Mouse (Mus musculus) cerebellum, adult 8-10 months (tissue): ENCODE measurements around the gene Foxk2.

Experiments
- DNase-seq: peaks from one replicate; pipeline ENCODE4 v3.0.0; 2022

The Foxk2 gene

DNA sequence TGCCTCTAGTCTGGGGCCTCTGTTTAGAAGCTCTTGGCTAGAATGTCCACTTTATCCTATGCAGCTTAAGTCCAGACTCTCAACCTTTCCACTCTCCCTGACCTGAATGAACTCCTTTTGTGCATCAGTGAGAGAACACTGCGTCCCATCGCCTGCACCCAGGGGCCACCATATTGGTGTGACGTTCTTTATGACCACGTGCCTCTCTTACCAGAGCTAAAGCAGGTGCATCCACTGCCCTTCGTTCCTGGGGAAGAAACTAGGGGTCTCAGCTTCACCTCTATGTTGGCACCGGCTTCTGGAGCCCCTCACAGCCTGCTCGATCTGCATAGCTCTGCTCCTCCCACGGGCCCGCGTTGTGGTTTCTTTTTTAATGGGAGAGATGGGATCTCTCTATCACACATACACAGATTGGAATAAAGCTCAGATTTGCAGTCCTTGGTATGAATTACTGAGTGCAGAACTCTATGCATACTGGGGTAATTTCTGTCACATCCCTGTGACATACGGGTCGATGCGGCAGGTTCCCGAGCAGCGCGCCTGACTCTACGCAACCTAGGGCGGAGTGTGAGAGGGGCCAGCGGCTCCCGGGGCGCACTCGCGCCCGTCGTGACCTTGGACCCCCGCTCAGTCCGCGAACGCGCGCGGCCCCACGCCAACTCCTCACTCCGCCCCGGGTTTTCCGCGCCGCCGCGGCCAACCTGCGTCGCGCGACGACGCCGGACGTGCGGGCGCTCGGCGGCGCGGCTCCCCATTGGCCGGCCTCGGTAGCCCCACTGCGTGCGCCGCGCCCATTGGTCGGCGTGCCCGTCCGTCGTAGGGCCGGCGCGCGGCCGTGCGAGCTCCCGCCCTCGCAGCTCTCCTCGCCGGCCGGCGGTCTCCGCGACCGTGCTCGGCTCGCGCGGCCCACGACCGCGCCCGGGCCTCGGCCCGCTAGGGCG is at the start of gene Foxk2:
TSS of gene Foxk2 (plus strand) at position 831 of the 941 bp plus-strand sequence.
- DNase-seq, result peak; percentile 90

- DNase-seq, result no peak
These were observed 43.0 kb upstream of the Foxk2 start for GRCm38 (mm10) chr11:121216831-121217230.

DNA sequence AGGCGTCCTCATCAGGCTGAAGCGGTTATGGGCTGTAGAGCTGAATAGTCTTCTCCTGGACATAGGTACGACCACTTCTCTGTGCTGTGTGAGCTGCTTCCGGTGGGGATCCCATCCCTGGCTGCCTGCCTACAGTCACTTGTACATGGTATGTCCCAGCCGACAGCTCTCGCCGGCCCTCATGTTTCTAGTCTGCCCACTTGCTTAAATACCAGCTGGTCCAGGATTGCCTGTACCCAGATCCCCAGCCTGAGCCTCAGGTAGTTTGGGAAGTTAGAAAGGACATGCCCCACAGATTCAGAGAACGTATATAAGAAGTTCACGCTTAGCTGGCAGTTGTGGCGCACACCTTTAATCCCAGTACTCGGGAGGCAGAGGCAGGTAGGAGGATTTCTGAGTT is 40.0 kb upstream of the Foxk2 start:
- DNase-seq, result no peak

DNA sequence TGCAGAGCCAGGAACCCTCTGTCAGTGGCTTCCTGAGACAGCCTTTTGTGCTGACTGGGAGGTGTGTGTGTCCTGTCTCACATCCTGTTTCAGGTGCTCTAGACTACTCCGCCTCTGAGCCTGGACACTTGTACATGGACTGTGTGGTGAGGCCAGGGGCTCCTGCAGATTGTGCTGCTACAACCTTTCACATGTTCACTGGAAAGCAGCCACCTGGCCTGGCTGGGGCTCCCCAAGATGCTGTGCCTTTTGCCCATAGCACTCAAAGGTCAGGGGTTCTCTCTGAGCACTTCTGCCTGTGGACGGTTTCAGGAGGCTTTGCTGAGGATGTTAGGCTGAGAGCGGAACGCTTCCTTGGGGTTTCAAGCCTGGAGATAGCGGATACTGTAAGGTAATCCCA is 39.0 kb upstream of the Foxk2 start:
- DNase-seq, result no peak

DNA sequence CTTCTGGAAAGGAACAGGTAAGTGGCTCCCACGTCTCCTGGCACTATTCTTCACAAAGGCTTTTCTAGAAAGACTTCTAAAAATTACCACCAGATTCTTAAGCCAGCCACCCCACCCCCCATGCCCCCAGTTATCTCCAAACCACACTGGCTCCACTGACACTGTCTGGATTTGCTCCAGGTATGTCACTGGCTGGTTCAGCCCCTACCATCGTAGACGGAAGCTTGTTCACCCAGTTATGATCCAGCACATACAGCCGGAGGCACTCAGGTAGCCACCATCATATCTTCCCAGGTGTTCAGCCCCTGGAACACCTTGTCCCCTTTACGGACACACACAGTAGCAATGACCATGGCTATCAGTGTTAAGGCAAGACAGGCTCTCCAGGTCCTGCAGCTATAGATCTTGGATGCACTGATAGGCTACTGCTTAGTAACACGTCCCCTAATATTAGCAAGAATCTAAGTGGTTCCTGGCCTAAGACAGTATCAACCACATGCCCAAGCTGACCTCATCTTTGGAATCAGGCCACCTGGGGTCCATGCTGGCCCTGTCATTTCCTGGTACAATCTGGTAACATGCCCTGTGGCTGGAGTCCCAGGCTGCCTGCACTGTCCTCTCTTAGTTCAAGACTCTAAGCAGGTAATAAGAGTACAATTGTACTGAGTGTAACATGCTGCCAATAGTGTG is 38.3 kb upstream of the Foxk2 start:
- DNase-seq, result peak; percentile 57

- no peak for DNase-seq
These were observed 31.4 kb upstream of the Foxk2 start for GRCm38 (mm10) chr11:121228129-121229017.

- DNase-seq, result peak; percentile 71
These were observed 30.8 kb upstream of the Foxk2 start, which contains the start of gene Cybc1 for GRCm38 (mm10) chr11:121229018-121229439. Gene Cybc1, minus strand, starts transcription at chr11:121229322.

DNA sequence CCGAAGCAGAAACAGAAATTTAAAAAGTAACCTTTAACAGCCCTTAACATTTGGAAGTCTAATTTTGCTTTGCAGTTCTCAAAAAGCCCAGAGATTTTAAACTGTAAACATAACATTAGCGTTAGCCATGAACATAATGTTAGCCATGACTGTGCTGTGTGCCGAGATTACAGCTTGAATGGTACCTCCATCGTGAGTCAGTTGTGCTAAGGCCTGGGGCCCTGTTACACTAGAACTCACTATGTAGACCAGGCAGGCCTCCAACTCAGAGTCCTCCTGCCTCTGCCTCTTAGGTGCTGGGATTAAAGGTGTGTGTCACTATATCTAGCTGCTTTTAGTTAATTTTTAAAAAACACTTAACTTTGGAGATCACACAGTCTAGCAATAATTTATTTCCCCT is 28.6 kb upstream of the Foxk2 start:
- DNase-seq, result no peak

- no peak for DNase-seq
These were observed 28.0 kb upstream of the Foxk2 start for GRCm38 (mm10) chr11:121231628-121232291.

DNA sequence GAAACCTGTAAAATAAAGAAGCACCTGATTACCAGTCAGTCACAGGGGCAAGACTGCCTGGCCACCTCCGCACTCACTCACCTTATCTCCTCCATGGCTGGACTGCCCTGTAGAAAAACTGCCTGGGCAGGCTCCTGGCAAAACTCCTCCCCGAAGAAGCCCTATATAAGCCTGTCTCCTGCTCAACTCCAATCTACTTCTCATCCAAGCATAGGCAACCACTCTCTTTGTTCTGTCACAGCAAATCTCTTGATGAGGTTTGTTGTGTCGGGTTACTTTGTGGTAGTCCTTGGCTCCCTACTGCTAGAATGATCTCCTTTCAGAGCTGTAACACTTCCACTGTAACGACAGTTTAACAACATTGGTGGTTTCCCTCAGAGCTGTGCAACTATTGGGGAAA is 27.1 kb upstream of the Foxk2 start:
- DNase-seq, result no peak

- peak; percentile 42 for DNase-seq
These were observed 24.1 kb upstream of the Foxk2 start for GRCm38 (mm10) chr11:121235475-121236238.

DNA sequence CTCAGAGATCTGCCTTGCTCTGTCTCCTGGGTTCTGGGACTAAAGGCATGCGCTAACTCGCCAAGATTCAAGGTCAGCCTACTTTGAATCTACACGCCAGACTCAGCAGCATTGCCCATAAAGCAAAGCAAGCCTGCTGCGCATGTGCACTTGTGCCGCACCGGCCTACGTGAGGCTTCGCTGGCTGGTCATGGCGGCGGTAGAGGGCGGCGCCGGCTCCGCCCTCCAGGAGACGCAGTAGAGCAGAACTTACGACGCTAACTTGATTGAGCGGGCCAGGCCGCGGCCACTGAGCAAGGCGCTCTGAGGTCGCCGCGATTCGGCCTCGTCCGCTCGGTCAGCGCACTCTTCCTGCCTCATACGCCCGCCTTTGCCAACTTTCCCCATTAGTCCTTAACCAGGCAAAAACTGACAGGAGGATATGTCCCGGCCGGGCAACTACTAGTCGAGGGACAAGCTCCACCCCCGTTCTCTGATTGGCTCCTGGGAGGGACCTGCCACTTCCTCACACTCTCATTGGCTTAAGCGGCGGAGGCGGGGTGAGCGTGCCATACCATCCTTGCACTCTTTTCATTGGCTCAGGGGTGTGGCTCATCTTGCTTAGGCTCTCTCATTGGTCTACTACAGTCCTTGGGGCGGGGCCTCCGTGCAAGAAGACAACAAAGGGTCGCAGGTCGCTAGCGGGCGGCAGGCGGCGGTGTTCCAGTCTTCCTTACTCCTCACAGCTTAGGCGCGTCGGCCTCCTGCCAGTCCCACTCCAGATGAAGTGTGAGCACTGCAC is 23.0 kb upstream of the Foxk2 start, which contains the start of gene Narf:
TSS of gene Narf (plus strand) at position 690 of the 781 bp plus-strand sequence.
- DNase-seq, result peak; percentile 99

DNA sequence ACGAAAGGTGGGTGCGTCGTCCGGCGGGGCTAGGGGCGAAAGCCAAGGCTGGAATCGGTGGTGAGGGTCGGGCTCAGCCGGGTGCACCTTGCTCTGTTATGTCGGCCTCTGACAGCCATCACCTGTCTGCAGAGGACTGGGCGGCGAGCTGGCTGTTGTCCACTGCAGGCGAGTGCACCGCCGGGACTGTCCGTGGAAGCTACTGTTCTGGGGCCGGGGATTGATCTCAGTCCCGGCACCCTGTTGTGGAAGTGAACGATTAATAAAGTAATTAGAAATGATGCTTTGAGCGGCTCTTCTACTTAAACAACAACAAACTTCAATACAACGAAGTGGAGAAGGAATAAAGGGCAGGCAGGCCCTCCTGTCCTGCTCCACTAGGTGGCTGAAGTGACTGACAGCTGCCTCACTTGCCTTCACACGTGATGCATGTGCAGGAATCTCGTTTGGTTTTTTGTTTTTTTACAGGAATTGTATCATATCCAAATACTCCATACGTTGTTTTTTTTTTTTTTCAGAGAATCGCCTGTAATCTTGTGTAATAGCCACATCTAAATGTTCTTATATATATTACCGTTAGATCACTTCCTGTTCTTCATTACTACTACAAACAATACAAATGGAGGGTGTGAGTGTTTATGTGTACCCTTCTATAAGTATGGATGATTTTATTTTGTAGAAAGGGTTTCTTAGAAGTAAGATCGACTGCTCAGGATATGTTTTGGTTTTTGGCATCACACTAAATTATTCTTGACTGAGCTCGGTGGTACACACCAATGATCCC is 22.3 kb upstream of the Foxk2 start:
- DNase-seq, result no peak

GRCm38 (mm10) chr11:121239669-121240068 is 20.1 kb upstream of the Foxk2 start:
- DNase-seq, result no peak

GRCm38 (mm10) chr11:121250196-121250595 is 9.6 kb upstream of the Foxk2 start:
- DNase-seq, result no peak

DNA sequence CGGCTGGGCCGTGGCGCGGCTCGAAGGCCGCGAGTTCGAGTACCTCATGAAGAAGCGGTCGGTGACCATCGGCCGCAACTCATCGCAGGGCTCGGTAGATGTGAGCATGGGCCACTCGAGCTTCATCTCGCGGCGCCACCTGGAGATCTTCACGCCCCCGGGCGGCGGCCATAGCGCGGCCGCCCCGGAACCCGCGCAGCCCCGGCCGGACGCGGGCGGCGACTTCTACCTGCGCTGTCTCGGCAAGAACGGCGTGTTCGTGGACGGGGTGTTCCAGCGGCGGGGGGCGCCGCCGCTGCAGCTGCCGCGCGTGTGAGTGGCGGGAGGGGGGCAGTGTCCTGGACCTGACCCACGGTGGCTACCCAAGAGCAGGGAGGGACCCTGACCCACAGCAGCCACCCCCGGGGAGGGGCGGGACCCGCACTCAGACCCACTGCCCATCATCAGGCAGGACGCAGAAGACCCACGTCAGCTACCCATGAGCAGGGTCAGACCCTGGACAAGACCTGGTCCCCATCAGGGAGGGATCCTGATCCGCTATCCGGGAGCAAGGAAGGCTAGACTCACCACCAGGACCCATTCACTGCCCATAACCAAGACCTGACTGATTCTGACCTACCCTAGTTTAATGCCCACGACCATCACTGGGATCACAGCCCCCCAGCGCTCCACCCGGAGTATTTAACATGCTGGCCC is 569 bp downstream of the Foxk2 start:
- peak; percentile 47 for DNase-seq

DNA sequence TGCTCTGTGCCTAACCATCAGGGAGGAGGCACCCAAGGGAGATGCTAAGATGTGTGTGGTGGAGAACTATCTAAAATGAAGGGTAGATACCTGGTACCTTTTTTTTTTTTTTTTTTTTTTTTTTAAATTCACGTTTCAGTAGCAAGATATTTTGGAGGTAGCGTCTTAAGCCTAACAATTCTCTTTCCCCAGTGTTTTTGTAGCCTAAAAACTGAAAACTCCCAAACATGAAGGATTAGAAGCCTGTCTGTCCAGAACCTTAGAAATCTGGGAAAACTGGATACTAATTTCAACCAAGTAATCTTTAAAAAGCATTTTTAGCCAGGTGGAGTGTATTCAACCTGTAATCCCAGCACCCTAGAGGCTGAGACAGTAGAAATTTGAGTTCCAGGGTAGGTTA is 1.3 kb downstream of the Foxk2 start:
- no peak for DNase-seq

DNA sequence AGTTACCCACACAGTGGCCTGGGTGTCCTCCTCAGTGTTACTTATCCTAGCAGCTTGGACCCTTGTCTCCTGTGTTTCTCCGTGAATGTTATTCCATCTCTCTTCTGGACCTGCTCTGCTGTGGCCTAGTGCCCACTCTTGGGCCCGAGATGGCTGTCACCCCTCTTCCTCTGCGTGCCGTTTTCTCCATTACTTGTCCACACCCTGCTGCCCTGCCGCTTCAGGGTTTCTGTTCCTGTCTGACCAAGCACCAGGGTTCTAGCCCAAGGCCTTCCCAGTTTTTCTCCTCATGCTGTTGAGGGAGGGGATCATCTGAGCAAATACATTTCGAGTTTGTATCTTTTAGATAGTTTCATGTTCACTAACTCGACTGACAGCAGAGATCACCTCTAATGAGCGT is 17.7 kb downstream of the Foxk2 start:
- no peak for DNase-seq

DNA sequence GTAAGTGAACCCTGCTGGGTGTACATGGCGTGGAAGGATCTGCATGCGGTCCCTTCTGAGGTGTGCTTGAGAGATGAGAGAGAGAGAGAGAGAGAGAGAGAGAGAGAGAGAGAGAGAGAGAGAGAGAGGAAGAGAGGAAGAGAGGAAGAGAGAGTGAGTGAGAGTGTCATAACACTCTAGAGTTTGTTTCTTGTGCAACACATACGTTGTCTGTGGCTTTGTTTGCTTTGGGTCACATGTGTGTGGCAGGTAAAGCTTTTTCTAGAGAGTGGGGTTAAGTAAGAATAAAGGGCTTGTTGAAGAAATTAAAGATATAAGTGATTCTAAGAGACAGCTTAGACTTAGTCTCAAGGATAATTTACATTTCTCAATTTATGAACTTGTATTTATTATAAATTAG is 18.2 kb downstream of the Foxk2 start:
- DNase-seq, result no peak
